Mouse (Mus musculus) left cerebral cortex, postnatal 14 days (tissue): ENCODE data around the gene Gm20662. TPM values are rescaled to one million over a fixed set of nuclear protein-coding genes. Genes with fewer than 3 reads are reported as not detected.
A peak's percentile ranks its signal among the peaks of the same experiment; 100 is the strongest.

Source experiments
- DNase-seq, 2 experiments: peaks; one replicate each; pipeline ENCODE4 v3.0.0; 2021 to 2022; ENCODE audit warnings: low spot score in 2 of 2, mixed read lengths in 1 of 2
- intact Hi-C: fragments of 180-260 bp; cut with DNase I; formaldehyde crosslinking; loops from one replicate; pipeline ENCODE4 v1.15.1; 2025
- long read RNA-seq, 2 experiments: library from polyadenylated mRNA; stranded (forward); transcript quantifications; one replicate each; pipeline ENCODE4 v2.0.0; 2021
- total RNA-seq, 2 experiments: library from RNA; stranded (reverse); gene quantifications; 2 replicates each; pipeline ENCODE4 v1.2.3; 2021

Gm20662 gene
- 1 to 10 TPM; 2.1 to 3.2 TPM for total RNA-seq
- long read RNA-seq, experiment 1, result 0 reads
- long read RNA-seq, experiment 2, result 0 reads

- intact Hi-C loops, result no loop called here
These were observed at the start of gene Gm20662 for GRCm38 (mm10) chr9:107996049-107996448. Gm20662 (plus strand) TSS chr9:107996349.

GRCm38 (mm10) chr9:107947241-107948194 lies 48.6 kb upstream of the Gm20662 start:
- no peak for DNase-seq
- intact Hi-C loops, result no loop called here

More at GRCm38 (mm10) chr9:107996049-107996448, at the start of gene Gm20662:
- DNase-seq, result no peak

- intact Hi-C loops, result no loop called here
- no peak for DNase-seq
These were observed 46.8 kb upstream of the Gm20662 start for GRCm38 (mm10) chr9:107949184-107949921.

- DNase-seq, result no peak
- intact Hi-C loops, result no loop called here
These were observed 46.3 kb upstream of the Gm20662 start, which contains the start of gene Traip for GRCm38 (mm10) chr9:107949922-107950235. Traip (plus strand) TSS chr9:107950136.

- peak; percentile 92 to 94 for DNase-seq
- intact Hi-C loops, result no loop called here
These were observed 45.4 kb upstream of the Gm20662 start for GRCm38 (mm10) chr9:107950460-107951355.

- DNase-seq, result no peak
- intact Hi-C loops, result no loop called here
These were observed 40.4 kb upstream of the Gm20662 start for GRCm38 (mm10) chr9:107955613-107956289.

- intact Hi-C loops, result no loop called here
- no peak for DNase-seq
These were observed 39.0 kb upstream of the Gm20662 start for GRCm38 (mm10) chr9:107957141-107957540.

GRCm38 (mm10) chr9:107959896-107960295 lies 36.3 kb upstream of the Gm20662 start:
- intact Hi-C loops, result loop anchor here (5.0 kb wide), 1 partner anchor 87 kb away; the partner anchor contains the start of gene Gmppb
- no peak for DNase-seq

GRCm38 (mm10) chr9:107960928-107961327 lies 35.2 kb upstream of the Gm20662 start:
- no peak for DNase-seq
- intact Hi-C loops, result loop anchor here (5.0 kb wide), 1 partner anchor 86 kb away; the partner anchor contains the start of gene Gmppb

- peak; percentile 86 to 93 for DNase-seq
- intact Hi-C loops, result loop anchor here (5.0 kb wide), 1 partner anchor 86 kb away; the partner anchor contains the start of gene Gmppb
These were observed 34.8 kb upstream of the Gm20662 start for GRCm38 (mm10) chr9:107961351-107961762.

GRCm38 (mm10) chr9:107961881-107962280 lies 34.3 kb upstream of the Gm20662 start:
- intact Hi-C loops, result loop anchor here (2.0 to 5.0 kb wide), 2 partner anchors 57 to 85 kb away; partner anchors contain the start of gene Gmppb

GRCm38 (mm10) chr9:107962916-107963315 lies 33.2 kb upstream of the Gm20662 start:
- intact Hi-C loops, result loop anchor here (2.0 to 5.0 kb wide), 2 partner anchors 58 to 84 kb away; partner anchors contain the start of gene Gmppb
- DNase-seq, result no peak

More at GRCm38 (mm10) chr9:107961881-107962280, 34.3 kb upstream of the Gm20662 start:
- peak; percentile 73 to 87 for DNase-seq

GRCm38 (mm10) chr9:107963700-107964099 lies 32.4 kb upstream of the Gm20662 start:
- intact Hi-C loops, result loop anchor here (2.0 to 5.0 kb wide), 2 partner anchors 59 to 84 kb away; partner anchors contain the start of gene Gmppb
- peak; percentile 75 to 88 for DNase-seq

- no peak for DNase-seq
- intact Hi-C loops, result loop anchor here (5.0 kb wide), 1 partner anchor 83 kb away; the partner anchor contains the start of gene Gmppb
These were observed 31.5 kb upstream of the Gm20662 start for GRCm38 (mm10) chr9:107964681-107965080.

- DNase-seq, result no peak
- intact Hi-C loops, result no loop called here
These were observed 29.5 kb upstream of the Gm20662 start for GRCm38 (mm10) chr9:107966676-107967075.

GRCm38 (mm10) chr9:107967437-107967836 lies 28.7 kb upstream of the Gm20662 start:
- intact Hi-C loops, result no loop called here

GRCm38 (mm10) chr9:107968531-107968930 lies 27.6 kb upstream of the Gm20662 start:
- no peak for DNase-seq
- intact Hi-C loops, result no loop called here

More at GRCm38 (mm10) chr9:107967437-107967836, 28.7 kb upstream of the Gm20662 start:
- DNase-seq, result no peak

- DNase-seq, result no peak
- intact Hi-C loops, result no loop called here
These were observed 25.8 kb upstream of the Gm20662 start for GRCm38 (mm10) chr9:107970311-107970710.
